Mouse (Mus musculus): ENCODE data around the gene Pjvk. TPM values are rescaled to one million over a fixed set of nuclear protein-coding genes. Genes with fewer than 3 reads are reported as not detected.

The Pjvk gene
- total RNA-seq, 1 experiment: not detected

- H3K9me3 ChIP-seq (ENCODE audit: control insufficient read depth, insufficient read depth, low read depth, low read length): no peaks in the 10 kb centered on the region
- TF ChIP-seq MAFK (IDR thresholded peaks at IDR 0.05; ENCODE audit: insufficient read depth, low read depth, low read length): no peak
- no peak for TF ChIP-seq CHD2 (IDR thresholded peaks at IDR 0.05; ENCODE audit: low read depth, low read length)
- no peak for TF ChIP-seq HCFC1 (IDR thresholded peaks at IDR 0.05; ENCODE audit: borderline replicate concordance, insufficient read depth, low read length)
- TF ChIP-seq ZC3H11A (IDR thresholded peaks at IDR 0.05; ENCODE audit: borderline replicate concordance, low read depth, low read length): no peak
- TF ChIP-seq ZNF384 (IDR thresholded peaks at IDR 0.05; ENCODE audit: low read depth, low read length): no peak
- H3K27ac ChIP-seq (ENCODE audit: insufficient read depth, low read depth, low read length, poor library complexity, severe bottlenecking): no peak overlapping the region
- H3K4me3 ChIP-seq (ENCODE audit: insufficient read depth in 1 of 2, low read depth in 1 of 2, low read length in 2 of 2, poor library complexity in 1 of 2, severe bottlenecking in 1 of 2): no peak overlapping the region
- no peak for DNase-seq (ENCODE audit: low read depth, low spot score)
- H3K36me3 ChIP-seq (ENCODE audit: control insufficient read depth, insufficient read depth, low read length, poor library complexity, severe bottlenecking): no peaks in the 10 kb centered on the region
- no peaks in the 10 kb centered on the region for H3K4me1 ChIP-seq (ENCODE audit: control insufficient read depth in 2 of 2, insufficient read depth in 2 of 2, low read length in 2 of 2, poor library complexity in 1 of 2)
- H3K9ac ChIP-seq (ENCODE audit: insufficient read depth, low read depth, low read length, poor library complexity, severe bottlenecking): no peak overlapping the region
- in situ Hi-C loops (cut with MboI; ENCODE audit: low sequenced_read_pairs in 2 of 2, unreplicated experiment in 2 of 2): no loop called here
Observed at GRCm38 (mm10) chr2:76655444-76655843, 7.2 kb downstream of the Pjvk start.

- Histone ChIP-seq H3K4me3 (ENCODE audit: insufficient read depth in 1 of 2, low read depth in 1 of 2, low read length in 2 of 2, poor library complexity in 1 of 2, severe bottlenecking in 1 of 2) (no peak overlapping the region), H3K9me3 (ENCODE audit: control insufficient read depth, insufficient read depth, low read depth, low read length) (no peaks in the 10 kb centered on the region), H3K36me3 (ENCODE audit: control insufficient read depth, insufficient read depth, low read length, poor library complexity, severe bottlenecking) (no peaks in the 10 kb centered on the region), H3K27ac (ENCODE audit: insufficient read depth, low read depth, low read length, poor library complexity, severe bottlenecking) (no peak overlapping the region), H3K9ac (ENCODE audit: insufficient read depth, low read depth, low read length, poor library complexity, severe bottlenecking) (no peak overlapping the region), H3K4me1 (ENCODE audit: control insufficient read depth in 2 of 2, insufficient read depth in 2 of 2, low read length in 2 of 2, poor library complexity in 1 of 2) (no peaks in the 10 kb centered on the region)
- TF ChIP-seq ZNF384 (IDR thresholded peaks at IDR 0.05; ENCODE audit: low read depth, low read length) (no peak), ZC3H11A (IDR thresholded peaks at IDR 0.05; ENCODE audit: borderline replicate concordance, low read depth, low read length) (no peak), CHD2 (IDR thresholded peaks at IDR 0.05; ENCODE audit: low read depth, low read length) (no peak), HCFC1 (IDR thresholded peaks at IDR 0.05; ENCODE audit: borderline replicate concordance, insufficient read depth, low read length) (no peak), MAFK (IDR thresholded peaks at IDR 0.05; ENCODE audit: insufficient read depth, low read depth, low read length) (no peak)
- no peak for DNase-seq (ENCODE audit: low read depth, low spot score)
- in situ Hi-C loops (cut with MboI; ENCODE audit: low sequenced_read_pairs in 2 of 2, unreplicated experiment in 2 of 2): no loop called here
Observed at GRCm38 (mm10) chr2:76655982-76656381, 7.7 kb downstream of the Pjvk start.

DNA sequence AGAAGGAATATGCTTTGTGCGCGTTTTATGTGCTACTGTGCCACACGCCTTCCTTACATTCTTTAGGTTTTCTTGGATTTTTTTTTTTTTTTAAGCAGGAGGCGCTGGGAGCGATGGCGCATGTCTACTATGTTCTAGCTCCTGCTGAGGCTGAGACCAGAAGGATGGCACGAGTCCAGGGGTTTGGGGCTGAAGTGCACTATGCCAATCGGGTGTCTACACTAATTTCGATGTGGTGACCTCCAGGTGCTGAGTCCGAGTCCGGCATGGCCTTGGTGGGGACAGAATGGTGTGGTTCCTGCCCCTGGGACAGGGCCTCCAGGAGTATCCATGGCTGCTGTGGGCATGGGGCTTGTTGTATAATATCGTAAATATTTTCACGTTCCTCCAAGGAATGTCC is 10.3 kb downstream of the Pjvk start:
- TF ChIP-seq HCFC1 (IDR thresholded peaks at IDR 0.05; ENCODE audit: borderline replicate concordance, insufficient read depth, low read length): no peak
- TF ChIP-seq MAFK (IDR thresholded peaks at IDR 0.05; ENCODE audit: insufficient read depth, low read depth, low read length): no peak
- no peak for TF ChIP-seq CHD2 (IDR thresholded peaks at IDR 0.05; ENCODE audit: low read depth, low read length)
- no peak for TF ChIP-seq ZNF384 (IDR thresholded peaks at IDR 0.05; ENCODE audit: low read depth, low read length)
- no peak for TF ChIP-seq ZC3H11A (IDR thresholded peaks at IDR 0.05; ENCODE audit: borderline replicate concordance, low read depth, low read length)
- Histone ChIP-seq H3K4me3 (ENCODE audit: insufficient read depth in 1 of 2, low read depth in 1 of 2, low read length in 2 of 2, poor library complexity in 1 of 2, severe bottlenecking in 1 of 2) (no peak overlapping the region), H3K9ac (ENCODE audit: insufficient read depth, low read depth, low read length, poor library complexity, severe bottlenecking) (no peak overlapping the region), H3K27ac (ENCODE audit: insufficient read depth, low read depth, low read length, poor library complexity, severe bottlenecking) (no peak overlapping the region), H3K4me1 (ENCODE audit: control insufficient read depth in 2 of 2, insufficient read depth in 2 of 2, low read length in 2 of 2, poor library complexity in 1 of 2) (no peaks in the 10 kb centered on the region), H3K9me3 (ENCODE audit: control insufficient read depth, insufficient read depth, low read depth, low read length) (no peaks in the 10 kb centered on the region), H3K36me3 (ENCODE audit: control insufficient read depth, insufficient read depth, low read length, poor library complexity, severe bottlenecking) (no peaks in the 10 kb centered on the region)
- in situ Hi-C loops (cut with MboI; ENCODE audit: low sequenced_read_pairs in 2 of 2, unreplicated experiment in 2 of 2): no loop called here
- DNase-seq (ENCODE audit: low read depth, low spot score): no peak

- Histone ChIP-seq H3K27ac (ENCODE audit: insufficient read depth, low read depth, low read length, poor library complexity, severe bottlenecking) (no peak overlapping the region), H3K9me3 (ENCODE audit: control insufficient read depth, insufficient read depth, low read depth, low read length) (no peaks in the 10 kb centered on the region), H3K4me1 (ENCODE audit: control insufficient read depth in 2 of 2, insufficient read depth in 2 of 2, low read length in 2 of 2, poor library complexity in 1 of 2) (no peaks in the 10 kb centered on the region), H3K4me3 (ENCODE audit: insufficient read depth in 1 of 2, low read depth in 1 of 2, low read length in 2 of 2, poor library complexity in 1 of 2, severe bottlenecking in 1 of 2) (no peak overlapping the region), H3K9ac (ENCODE audit: insufficient read depth, low read depth, low read length, poor library complexity, severe bottlenecking) (no peak overlapping the region), H3K36me3 (ENCODE audit: control insufficient read depth, insufficient read depth, low read length, poor library complexity, severe bottlenecking) (no peaks in the 10 kb centered on the region)
- DNase-seq (ENCODE audit: low read depth, low spot score): no peak
- in situ Hi-C loops (cut with MboI; ENCODE audit: low sequenced_read_pairs in 2 of 2, unreplicated experiment in 2 of 2): no loop called here
- TF ChIP-seq ZC3H11A (IDR thresholded peaks at IDR 0.05; ENCODE audit: borderline replicate concordance, low read depth, low read length): no peak
Observed at GRCm38 (mm10) chr2:76659419-76659818, 11.1 kb downstream of the Pjvk start.

DNA sequence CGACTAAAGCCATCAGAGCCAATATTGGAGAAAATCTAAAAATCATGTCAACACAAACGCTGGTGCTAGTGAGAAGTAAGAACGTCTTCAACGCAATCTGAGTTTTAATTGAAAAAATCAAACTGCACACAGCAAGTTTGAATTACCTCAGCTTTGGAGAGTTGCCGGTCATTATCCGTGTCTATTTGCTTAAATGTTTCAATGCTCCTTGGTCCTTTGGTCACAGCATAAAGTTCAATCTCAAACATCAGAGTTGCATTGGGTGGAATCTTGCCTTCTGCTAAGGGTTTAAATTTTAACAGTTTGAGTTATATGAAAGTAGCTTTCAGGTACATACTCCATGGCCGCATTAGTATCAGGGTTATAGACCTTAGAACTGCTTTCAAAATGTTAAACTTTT is 17.3 kb downstream of the Pjvk start:
- Histone ChIP-seq H3K9me3 (ENCODE audit: control insufficient read depth, insufficient read depth, low read depth, low read length) (no peaks in the 10 kb centered on the region), H3K4me3 (ENCODE audit: insufficient read depth in 1 of 2, low read depth in 1 of 2, low read length in 2 of 2, poor library complexity in 1 of 2, severe bottlenecking in 1 of 2) (no peak overlapping the region), H3K27ac (ENCODE audit: insufficient read depth, low read depth, low read length, poor library complexity, severe bottlenecking) (no peak overlapping the region), H3K36me3 (ENCODE audit: control insufficient read depth, insufficient read depth, low read length, poor library complexity, severe bottlenecking) (no peaks in the 10 kb centered on the region), H3K4me1 (ENCODE audit: control insufficient read depth in 2 of 2, insufficient read depth in 2 of 2, low read length in 2 of 2, poor library complexity in 1 of 2) (no peaks in the 10 kb centered on the region), H3K9ac (ENCODE audit: insufficient read depth, low read depth, low read length, poor library complexity, severe bottlenecking) (no peak overlapping the region)
- in situ Hi-C loops (cut with MboI; ENCODE audit: low sequenced_read_pairs in 2 of 2, unreplicated experiment in 2 of 2): no loop called here
- no peak for TF ChIP-seq CHD2 (IDR thresholded peaks at IDR 0.05; ENCODE audit: low read depth, low read length)
- no peak for TF ChIP-seq ZC3H11A (IDR thresholded peaks at IDR 0.05; ENCODE audit: borderline replicate concordance, low read depth, low read length)
- DNase-seq (ENCODE audit: low read depth, low spot score): no peak

All from ES-E14 (cell line).